Mouse (Mus musculus): ENCODE results near the gene Homer2.

DNA sequence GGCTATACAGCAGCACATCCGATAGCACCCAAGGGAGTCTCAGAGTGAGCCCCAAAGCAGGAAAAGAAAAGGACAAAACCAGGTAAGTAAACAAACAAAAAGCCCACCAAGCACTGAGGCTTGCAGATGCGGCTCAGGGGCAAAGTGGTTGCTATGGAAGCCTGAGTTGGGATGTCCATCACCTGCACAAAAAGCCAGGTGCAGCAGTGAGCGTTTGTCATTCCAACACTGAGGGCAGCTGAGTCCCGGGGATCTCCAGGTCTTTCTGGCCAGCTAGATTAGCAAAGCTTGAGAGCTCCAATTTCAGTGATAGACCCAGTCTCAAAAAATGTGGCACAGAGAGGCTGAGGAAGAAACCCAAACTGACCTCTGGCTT is 149.4 kb downstream of the Homer2 start:
- TF ChIP-seq CTCF (IDR thresholded peaks at IDR 0.05; ENCODE audit: borderline replicate concordance, extremely low read depth, insufficient read depth, insufficient read length), result no peak
- TF ChIP-seq POLR2A (IDR thresholded peaks at IDR 0.05; ENCODE audit: borderline replicate concordance, extremely low read depth, insufficient read depth, insufficient read length, poor library complexity, severe bottlenecking), result no peak
